Mouse (Mus musculus): ENCODE measurements around the gene Nsdhl. TPM values are rescaled to one million over a fixed set of nuclear protein-coding genes. Genes with fewer than 3 reads are reported as not detected.

Gene Nsdhl
- polyA plus RNA-seq (2015; fragmentation: Nextera tagmentation; extraction: Ambion mirVana): 22.4 and 22.7 TPM in 2 replicates

GRCm38 (mm10) chrX:72917884-72918681, at the start of gene Nsdhl, which contains the start of gene Cetn2:
Gene Nsdhl (plus strand): TSS chrX:72918557.
Gene Cetn2 (minus strand): TSS chrX:72918411.
- peak within 1 kb of the TSS; percentile 62 for H3K4me2 ChIP-seq

GRCm38 (mm10) chrX:72895388-72896054, 22.8 kb upstream of the Nsdhl start:
- no peak overlapping the region for H3K4me3 ChIP-seq
- H3K27me3 ChIP-seq: 0 out of 2 replicates have a peak, but pooled peaks cover 3% of the 10 kb centered on the region
- H3K36me3 ChIP-seq: no peaks in the 10 kb centered on the region
- H3K9me3 ChIP-seq: no peaks in the 10 kb centered on the region
- H3K4me1 ChIP-seq: no peaks in the 10 kb centered on the region
- H3K27ac ChIP-seq: no peak overlapping the region
- no peak for ATAC-seq (ENCODE audit: insufficient number of reproducible peaks, insufficient read depth, low FRiP score, low TSS enrichment, low read depth)
- no peak overlapping the region for H3K4me2 ChIP-seq
- no peak overlapping the region for H3K9ac ChIP-seq
- WGBS: 61% methylated on average over 5 of the region's 5 CpGs

More at GRCm38 (mm10) chrX:72917884-72918681, at the start of gene Nsdhl, which contains the start of gene Cetn2:
- Histone ChIP-seq H3K9ac (peak within 1 kb of the TSS; percentile 71), H3K27me3 (peaks cover 7% of the 10 kb centered on the region; the same call in 1 of the 2 replicates), H3K36me3 (no peaks in the 10 kb centered on the region), H3K27ac (no peak within 1 kb of the TSS; the same call in 1 of the 2 replicates), H3K4me3 (peak within 1 kb of the TSS; percentile 55), H3K9me3 (no peaks in the 10 kb centered on the region), H3K4me1 (no peaks in the 10 kb centered on the region)
- peak; percentile 95 for ATAC-seq (ENCODE audit: insufficient number of reproducible peaks, insufficient read depth, low FRiP score, low TSS enrichment, low read depth)
- 24% methylated on average over 41 of the region's 41 CpGs for WGBS

GRCm38 (mm10) chrX:72896055-72896437, 22.3 kb upstream of the Nsdhl start:
- H3K27ac ChIP-seq: no peak overlapping the region

DNA sequence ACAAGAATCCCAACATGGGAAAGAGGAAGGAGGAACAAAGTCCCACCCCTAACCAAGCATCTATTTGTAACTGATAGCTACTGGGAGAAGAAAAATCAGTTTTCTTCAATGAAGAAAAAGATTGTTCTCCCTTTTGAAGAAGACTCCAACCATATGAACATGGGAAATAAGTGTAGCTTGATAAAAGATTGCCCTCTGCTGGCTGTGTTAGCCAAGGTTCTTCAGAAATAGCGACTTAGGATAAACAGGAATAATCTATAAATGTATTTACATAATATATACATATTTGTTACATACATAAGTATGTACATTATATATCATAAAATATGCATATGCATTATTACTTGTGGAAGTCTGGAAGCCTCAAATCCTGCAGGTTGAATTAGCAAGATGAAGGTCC, 15.8 kb upstream of the Nsdhl start:
- no peak overlapping the region for H3K27ac ChIP-seq
- 43% methylated on average over 1 of the region's 1 CpGs for WGBS
- H3K36me3 ChIP-seq: no peaks in the 10 kb centered on the region
- H3K27me3 ChIP-seq: peaks cover 3% of the 10 kb centered on the region; the same call in 1 of the 2 replicates
- H3K4me3 ChIP-seq: no peak overlapping the region
- no peaks in the 10 kb centered on the region for H3K9me3 ChIP-seq
- no peak overlapping the region for H3K4me2 ChIP-seq
- no peaks in the 10 kb centered on the region for H3K4me1 ChIP-seq
- H3K9ac ChIP-seq: no peak overlapping the region
- no peak for ATAC-seq (ENCODE audit: insufficient number of reproducible peaks, insufficient read depth, low FRiP score, low TSS enrichment, low read depth)

More at GRCm38 (mm10) chrX:72896055-72896437, 22.3 kb upstream of the Nsdhl start:
- H3K4me3 ChIP-seq: no peak overlapping the region
- no peaks in the 10 kb centered on the region for H3K36me3 ChIP-seq
- no peak for ATAC-seq (ENCODE audit: insufficient number of reproducible peaks, insufficient read depth, low FRiP score, low TSS enrichment, low read depth)
- no peak overlapping the region for H3K9ac ChIP-seq
- H3K4me2 ChIP-seq: no peak overlapping the region
- no peaks in the 10 kb centered on the region for H3K4me1 ChIP-seq
- H3K9me3 ChIP-seq: no peaks in the 10 kb centered on the region
- H3K27me3 ChIP-seq: 0 out of 2 replicates have a peak, but pooled peaks cover 3% of the 10 kb centered on the region
- WGBS: 42% methylated on average over 1 of the region's 1 CpGs

GRCm38 (mm10) chrX:72907619-72908403, 10.5 kb upstream of the Nsdhl start:
- Histone ChIP-seq H3K36me3 (no peaks in the 10 kb centered on the region), H3K9me3 (no peaks in the 10 kb centered on the region), H3K4me3 (no peak overlapping the region), H3K4me1 (no peaks in the 10 kb centered on the region), H3K27me3 (no peaks in the 10 kb centered on the region), H3K4me2 (no peak overlapping the region), H3K27ac (no peak overlapping the region), H3K9ac (no peak overlapping the region)
- 77% methylated on average over 6 of the region's 6 CpGs for WGBS
- ATAC-seq (ENCODE audit: insufficient number of reproducible peaks, insufficient read depth, low FRiP score, low TSS enrichment, low read depth): no peak

GRCm38 (mm10) chrX:72908404-72908741, 10.0 kb upstream of the Nsdhl start:
- no peak overlapping the region for H3K9ac ChIP-seq
- H3K4me3 ChIP-seq: no peak overlapping the region
- no peaks in the 10 kb centered on the region for H3K27me3 ChIP-seq
- H3K4me2 ChIP-seq: no peak overlapping the region
- ATAC-seq (ENCODE audit: insufficient number of reproducible peaks, insufficient read depth, low FRiP score, low TSS enrichment, low read depth): no peak
- no peaks in the 10 kb centered on the region for H3K36me3 ChIP-seq
- H3K4me1 ChIP-seq: no peaks in the 10 kb centered on the region
- WGBS: 24% methylated on average over 2 of the region's 2 CpGs
- H3K27ac ChIP-seq: no peak overlapping the region
- no peaks in the 10 kb centered on the region for H3K9me3 ChIP-seq

- no peaks in the 10 kb centered on the region for H3K4me1 ChIP-seq
- H3K9me3 ChIP-seq: no peaks in the 10 kb centered on the region
- no peak overlapping the region for H3K4me2 ChIP-seq
- H3K27me3 ChIP-seq: no peaks in the 10 kb centered on the region
- H3K36me3 ChIP-seq: no peaks in the 10 kb centered on the region
- H3K4me3 ChIP-seq: no peak overlapping the region
- no peak overlapping the region for H3K9ac ChIP-seq
- 68% methylated on average over 1 of the region's 1 CpGs for WGBS
- no peak overlapping the region for H3K27ac ChIP-seq
- no peak for ATAC-seq (ENCODE audit: insufficient number of reproducible peaks, insufficient read depth, low FRiP score, low TSS enrichment, low read depth)
Measured at GRCm38 (mm10) chrX:72911611-72912010, 6.7 kb upstream of the Nsdhl start.

DNA sequence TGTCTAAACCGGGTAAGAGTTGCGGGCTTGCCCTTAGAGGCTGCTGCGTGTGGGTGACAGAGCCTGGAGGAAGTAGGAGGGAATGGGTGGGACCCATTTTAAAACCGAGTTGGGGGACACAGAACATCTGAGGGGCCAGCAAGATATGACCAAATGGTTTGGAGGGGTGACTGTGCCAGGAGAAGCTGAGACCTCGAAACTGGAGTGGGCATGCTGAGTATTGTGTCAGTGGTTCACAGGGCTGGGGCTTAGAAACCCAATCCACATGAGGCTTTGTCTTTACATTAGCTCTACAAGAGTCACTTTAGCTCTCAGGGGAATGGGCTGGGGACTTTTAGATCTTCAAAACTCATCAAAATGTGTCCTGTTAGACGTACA, 314 bp downstream of the Nsdhl start:
- Histone ChIP-seq H3K4me1 (no peaks in the 10 kb centered on the region), H3K27me3 (peaks cover 7% of the 10 kb centered on the region; the same call in 1 of the 2 replicates), H3K36me3 (no peaks in the 10 kb centered on the region), H3K9ac (peak overlapping the region; percentile 67), H3K4me3 (peak overlapping the region; percentile 55), H3K4me2 (peak overlapping the region; percentile 62), H3K9me3 (no peaks in the 10 kb centered on the region), H3K27ac (no peak overlapping the region)
- 22% methylated on average over 6 of the region's 6 CpGs for WGBS
- no peak for ATAC-seq (ENCODE audit: insufficient number of reproducible peaks, insufficient read depth, low FRiP score, low TSS enrichment, low read depth)

DNA sequence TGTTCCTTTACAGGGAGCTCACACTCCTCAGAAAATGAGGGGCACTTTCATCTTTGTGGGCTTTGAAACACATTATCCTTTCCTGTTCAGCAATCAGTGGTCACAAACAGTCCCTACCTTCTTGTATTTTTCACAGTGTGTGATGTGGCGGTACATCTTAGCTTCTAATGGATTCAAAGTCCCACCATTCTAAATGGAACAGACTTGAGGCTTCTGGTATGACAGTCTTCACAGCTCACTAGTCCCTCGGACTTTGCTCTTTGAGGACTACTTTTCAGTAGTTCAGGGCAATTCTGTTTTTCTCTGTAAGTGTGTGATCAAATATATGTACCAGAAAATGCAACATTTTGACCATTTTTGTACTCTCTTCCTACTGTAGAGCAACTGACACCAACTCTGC, 3.0 kb downstream of the Nsdhl start:
- no peak overlapping the region for H3K4me3 ChIP-seq
- ATAC-seq (ENCODE audit: insufficient number of reproducible peaks, insufficient read depth, low FRiP score, low TSS enrichment, low read depth): no peak
- WGBS: 82% methylated on average over 2 of the region's 2 CpGs
- no peak overlapping the region for H3K9ac ChIP-seq
- H3K4me1 ChIP-seq: no peaks in the 10 kb centered on the region
- no peak overlapping the region for H3K4me2 ChIP-seq
- H3K36me3 ChIP-seq: no peaks in the 10 kb centered on the region
- no peak overlapping the region for H3K27ac ChIP-seq
- H3K27me3 ChIP-seq: peaks cover 7% of the 10 kb centered on the region; the same call in 1 of the 2 replicates
- no peaks in the 10 kb centered on the region for H3K9me3 ChIP-seq

- Histone ChIP-seq H3K4me1 (no peaks in the 10 kb centered on the region), H3K4me3 (no peak overlapping the region), H3K4me2 (no peak overlapping the region), H3K36me3 (peaks cover 6% of the 10 kb centered on the region; the same call in 1 of the 2 replicates), H3K27ac (no peak overlapping the region), H3K9ac (no peak overlapping the region), H3K9me3 (no peaks in the 10 kb centered on the region), H3K27me3 (no peaks in the 10 kb centered on the region)
- no peak for ATAC-seq (ENCODE audit: insufficient number of reproducible peaks, insufficient read depth, low FRiP score, low TSS enrichment, low read depth)
- 73% methylated on average over 4 of the region's 4 CpGs for WGBS
Measured at GRCm38 (mm10) chrX:72953464-72953863, 35.1 kb downstream of the Nsdhl start.

DNA sequence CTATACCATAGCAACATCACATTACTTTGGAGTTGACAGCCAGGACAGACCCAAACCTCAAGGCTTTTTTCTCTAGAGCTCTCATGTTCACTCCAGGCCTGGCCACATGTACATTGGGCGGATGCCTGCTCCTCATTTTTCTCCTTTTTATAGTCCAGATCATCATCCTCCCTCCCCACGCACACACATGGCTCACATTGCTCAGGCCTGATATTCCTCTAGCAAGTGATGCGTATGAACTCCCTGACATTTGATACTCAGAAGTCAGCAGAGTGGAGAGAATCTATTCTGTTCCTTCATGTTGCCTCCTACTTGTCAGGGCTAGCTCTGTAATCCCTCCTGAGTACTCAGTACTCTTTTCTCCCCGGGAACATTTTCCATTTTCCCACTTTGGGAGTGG, 38.1 kb downstream of the Nsdhl start:
- no peak for ATAC-seq (ENCODE audit: insufficient number of reproducible peaks, insufficient read depth, low FRiP score, low TSS enrichment, low read depth)
- no peak overlapping the region for H3K4me2 ChIP-seq
- H3K4me3 ChIP-seq: no peak overlapping the region
- peaks cover 6% of the 10 kb centered on the region; the same call in 1 of the 2 replicates for H3K36me3 ChIP-seq
- H3K27me3 ChIP-seq: no peaks in the 10 kb centered on the region
- H3K9me3 ChIP-seq: no peaks in the 10 kb centered on the region
- H3K27ac ChIP-seq: no peak overlapping the region
- H3K9ac ChIP-seq: no peak overlapping the region
- no peaks in the 10 kb centered on the region for H3K4me1 ChIP-seq
- WGBS: 61% methylated on average over 4 of the region's 4 CpGs
